Comparison of ENCODE assay signal across 26 mouse cellular contexts in the genomic region with DNA sequence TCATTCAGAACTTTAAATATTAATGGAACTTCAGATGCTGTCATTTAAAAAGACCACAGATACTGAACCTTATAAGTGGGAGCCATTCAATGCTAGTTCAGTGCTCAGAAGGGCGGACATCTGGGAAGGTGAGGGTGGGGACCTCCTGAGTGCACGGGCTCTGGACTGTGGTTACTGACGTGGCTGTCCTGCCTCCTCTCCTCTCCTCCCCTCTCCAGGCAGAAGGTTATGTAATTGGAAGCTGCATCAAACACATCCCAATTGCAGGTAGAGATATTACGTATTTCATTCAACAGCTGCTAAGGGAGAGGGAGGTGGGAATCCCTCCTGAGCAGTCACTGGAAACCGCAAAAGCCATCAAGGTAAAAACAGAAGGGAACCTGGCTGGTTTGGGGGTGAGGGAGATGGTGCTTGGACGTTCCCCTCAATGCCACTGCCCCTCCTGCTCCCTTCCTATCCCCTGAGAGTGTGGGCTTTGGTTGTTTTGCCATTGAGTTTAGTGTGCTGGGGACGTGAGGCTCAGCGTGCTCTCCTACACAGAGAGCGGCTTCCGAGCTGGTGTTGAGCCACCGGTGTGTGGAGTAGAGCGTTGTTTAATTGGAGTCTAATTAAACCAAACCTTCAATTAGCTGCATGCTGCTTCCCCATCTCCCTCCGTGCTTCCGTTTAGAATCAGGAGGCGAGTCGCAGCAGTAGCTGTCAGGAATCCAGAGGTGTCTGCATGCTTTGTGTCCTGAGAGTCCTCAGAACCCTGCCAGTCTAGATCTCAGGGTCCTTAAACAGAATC.
DNase-seq lines count a peak whose midpoint lies in the region; ATAC-seq lines count a peak whose summit lies in the region.
"Had no signal": no experiment of that assay in that cellular context is flagged by ENCODE, and none has a peak within 500 bp of the region (broad histone marks: within the 10 kb centered on the region; RNA-seq: fewer than 3 reads in every experiment).

No protein-coding gene starts in this region.

- 71% methylated on average over 16 of the region's 16 CpGs for WGBS in hindbrain, embryonic 14.5 days
- 82% methylated on average over 16 of the region's 16 CpGs for WGBS in hindbrain, embryonic 12.5 days
- WGBS in midbrain, embryonic 14.5 days = 80% methylated on average over 16 of the region's 16 CpGs
- WGBS in midbrain, embryonic 10.5 days = 83% methylated on average over 16 of the region's 16 CpGs
- WGBS in forebrain, embryonic 16.5 days = 32% methylated on average over 16 of the region's 16 CpGs

- no peaks in the 10 kb centered on the region for H3K36me3 ChIP-seq in hindbrain, embryonic 14.5 days (replicated peaks; ENCODE audit: control insufficient read depth, insufficient read depth)
- H3K36me3 ChIP-seq in hindbrain, embryonic 12.5 days = no peaks in the 10 kb centered on the region
- no peaks in the 10 kb centered on the region for H3K36me3 ChIP-seq in midbrain, embryonic 14.5 days (ENCODE audit: control insufficient read depth, insufficient read depth, low read length)
- H3K36me3 ChIP-seq in midbrain, embryonic 10.5 days = no peaks in the 10 kb centered on the region
- no peaks in the 10 kb centered on the region for H3K36me3 ChIP-seq in forebrain, embryonic 16.5 days (ENCODE audit: control insufficient read depth, insufficient read depth)
- H3K36me3 ChIP-seq: embryonic facial prominence, embryonic 15.5 days; limb, embryonic 13.5 days; liver, embryonic 13.5 days had no signal

- H3K27ac ChIP-seq in hindbrain, embryonic 14.5 days = no peak overlapping the region
- H3K27ac ChIP-seq in hindbrain, embryonic 12.5 days = no peak overlapping the region
- H3K27ac ChIP-seq in midbrain, embryonic 14.5 days (replicated peaks; ENCODE audit: low read depth, low read length) = no peak overlapping the region
- no peak overlapping the region for H3K27ac ChIP-seq in midbrain, embryonic 10.5 days (replicated peaks)
- no peak overlapping the region for H3K27ac ChIP-seq in forebrain, embryonic 16.5 days (ENCODE audit: low read length)
- H3K27ac ChIP-seq: embryonic facial prominence, embryonic 15.5 days; gastrocnemius, adult 2 months; heart, embryonic 13.5 days; limb, embryonic 13.5 days; liver, embryonic 13.5 days had no signal

- H3K9me3 ChIP-seq in hindbrain, embryonic 14.5 days (ENCODE audit: control insufficient read depth, low read length) = no peaks in the 10 kb centered on the region
- no peaks in the 10 kb centered on the region for H3K9me3 ChIP-seq in hindbrain, embryonic 12.5 days (replicated peaks)
- no peaks in the 10 kb centered on the region for H3K9me3 ChIP-seq in midbrain, embryonic 14.5 days (ENCODE audit: control insufficient read depth, low read length)
- no peaks in the 10 kb centered on the region for H3K9me3 ChIP-seq in midbrain, embryonic 10.5 days (replicated peaks)
- no peaks in the 10 kb centered on the region for H3K9me3 ChIP-seq in forebrain, embryonic 16.5 days (ENCODE audit: control insufficient read depth, low read length)
- H3K9me3 ChIP-seq: embryonic facial prominence, embryonic 15.5 days; G1E; heart, embryonic 13.5 days; limb, embryonic 13.5 days; liver, embryonic 13.5 days had no signal

- no peak overlapping the region for H3K9ac ChIP-seq in hindbrain, embryonic 14.5 days
- H3K9ac ChIP-seq in hindbrain, embryonic 12.5 days = no peak overlapping the region
- no peak overlapping the region for H3K9ac ChIP-seq in midbrain, embryonic 14.5 days (replicated peaks; ENCODE audit: low read length)
- H3K9ac ChIP-seq in forebrain, embryonic 16.5 days (replicated peaks; ENCODE audit: low read depth, low read length) = no peak overlapping the region
- H3K9ac ChIP-seq: embryonic facial prominence, embryonic 15.5 days; heart, embryonic 13.5 days; limb, embryonic 13.5 days; liver, embryonic 13.5 days; lung, embryonic 14.5 days had no signal

- no peaks in the 10 kb centered on the region for H3K27me3 ChIP-seq in hindbrain, embryonic 14.5 days (ENCODE audit: control insufficient read depth, insufficient read depth, low read length)
- H3K27me3 ChIP-seq in hindbrain, embryonic 12.5 days = no peaks in the 10 kb centered on the region
- H3K27me3 ChIP-seq in midbrain, embryonic 14.5 days (ENCODE audit: control insufficient read depth, insufficient read depth, low read length) = no peaks in the 10 kb centered on the region
- H3K27me3 ChIP-seq in midbrain, embryonic 10.5 days (ENCODE audit: low read depth, poor library complexity, severe bottlenecking) = no peaks in the 10 kb centered on the region
- H3K27me3 ChIP-seq in forebrain, embryonic 16.5 days (replicated peaks; ENCODE audit: control insufficient read depth, insufficient read depth, low read length) = no peaks in the 10 kb centered on the region
- H3K27me3 ChIP-seq: embryonic facial prominence, embryonic 15.5 days; heart, embryonic 13.5 days; limb, embryonic 13.5 days; liver, embryonic 13.5 days had no signal

- no peak overlapping the region for H3K4me3 ChIP-seq in hindbrain, embryonic 14.5 days (replicated peaks; ENCODE audit: low read length)
- no peak overlapping the region for H3K4me3 ChIP-seq in hindbrain, embryonic 12.5 days
- no peak overlapping the region for H3K4me3 ChIP-seq in midbrain, embryonic 14.5 days (replicated peaks; ENCODE audit: low read depth, low read length)
- H3K4me3 ChIP-seq in midbrain, embryonic 10.5 days = no peak overlapping the region
- no peak overlapping the region for H3K4me3 ChIP-seq in forebrain, embryonic 16.5 days (replicated peaks; ENCODE audit: low read length)
- H3K4me3 ChIP-seq: embryonic facial prominence, embryonic 15.5 days; gastrocnemius, adult 2 months; heart, embryonic 13.5 days; limb, embryonic 13.5 days; liver, embryonic 13.5 days; myocyte had no signal

- DNase-seq in hindbrain, embryonic 14.5 days (ENCODE audit: low spot score) = peak; percentile 28
- DNase-seq in midbrain, embryonic 14.5 days = peak; percentile 12
- DNase-seq in midbrain, embryonic 10.5 days (ENCODE audit: low spot score) = no peak
- DNase-seq in right cerebral cortex, postnatal 36 days (ENCODE audit: low spot score in 2 of 2) = no peak
- no peak for DNase-seq in cerebellum, adult 18-20 months
- DNase-seq: adrenal gland, postnatal 10 days; cerebellum, adult 11 months; cerebellum, postnatal 25 days; embryo, embryonic 11 days; gastrocnemius, adult 2 months; heart, adult 11 months; kidney, adult 9 months; kidney, postnatal 36 days; liver, embryonic 13.5 days; lung, embryonic 14.5 days; lung, postnatal 4 days; spleen, adult 18-20 months; thymus, postnatal 36 days had no signal

- H3K4me1 ChIP-seq in hindbrain, embryonic 14.5 days (replicated peaks; ENCODE audit: control insufficient read depth, insufficient read depth, low read length) = no peaks in the 10 kb centered on the region
- no peaks in the 10 kb centered on the region for H3K4me1 ChIP-seq in hindbrain, embryonic 12.5 days
- H3K4me1 ChIP-seq in midbrain, embryonic 14.5 days (ENCODE audit: control insufficient read depth, insufficient read depth, low read length) = no peaks in the 10 kb centered on the region
- no peaks in the 10 kb centered on the region for H3K4me1 ChIP-seq in midbrain, embryonic 10.5 days
- H3K4me1 ChIP-seq in forebrain, embryonic 16.5 days (replicated peaks; ENCODE audit: control insufficient read depth, insufficient read depth, low read length) = peaks cover 4% of the 10 kb centered on the region; the same call in 1 of the 2 replicates
- H3K4me1 ChIP-seq: embryonic facial prominence, embryonic 15.5 days; heart, embryonic 13.5 days; limb, embryonic 13.5 days; liver, embryonic 13.5 days had no signal

- no peak; the same call in 1 of the 2 replicates for ATAC-seq in hindbrain, embryonic 14.5 days (ENCODE audit: low FRiP score)
- ATAC-seq in hindbrain, embryonic 12.5 days (ENCODE audit: low FRiP score) = no peak
- ATAC-seq in midbrain, embryonic 14.5 days (ENCODE audit: low FRiP score, low TSS enrichment) = no peak
- ATAC-seq in forebrain, embryonic 16.5 days = peak; percentile 69
- ATAC-seq: activated CD4-positive, CD25-positive, alpha-beta regulatory T cell, adult 4 months had no signal

- no peak overlapping the region for H3K4me2 ChIP-seq in hindbrain, embryonic 14.5 days (replicated peaks)
- no peak overlapping the region for H3K4me2 ChIP-seq in hindbrain, embryonic 12.5 days (replicated peaks)
- H3K4me2 ChIP-seq in midbrain, embryonic 14.5 days (ENCODE audit: low read length) = no peak overlapping the region
- H3K4me2 ChIP-seq in forebrain, embryonic 16.5 days (ENCODE audit: low read length) = no peak overlapping the region
- H3K4me2 ChIP-seq: embryonic facial prominence, embryonic 15.5 days; heart, embryonic 13.5 days; limb, embryonic 13.5 days; liver, embryonic 13.5 days; lung, embryonic 14.5 days had no signal

Comparison
In these comparisons a context has a peak if more than half of its experiments do, and no peak if none do; other contexts are left out.
1. DNase-seq: peak in hindbrain, embryonic 14.5 days (single experiment) and midbrain, embryonic 14.5 days (single experiment); none in midbrain, embryonic 10.5 days (single experiment), right cerebral cortex, postnatal 36 days (0 of 2) and cerebellum, adult 18-20 months (0 of 2).